Mouse (Mus musculus): ENCODE results near the gene Lrrc10b.

Gene Lrrc10b

GRCm38 (mm10) chr19:10444685-10445369, 12.4 kb downstream of the Lrrc10b start:
- DNase-seq (ENCODE audit: low spot score): no peak

- DNase-seq (ENCODE audit: low spot score): no peak
Measured at GRCm38 (mm10) chr19:10437521-10437920, 19.8 kb downstream of the Lrrc10b start.

- no peak for DNase-seq (ENCODE audit: low spot score)
Measured at GRCm38 (mm10) chr19:10436726-10437125, 20.5 kb downstream of the Lrrc10b start.

- peak; percentile 54 for DNase-seq (ENCODE audit: low spot score)
Measured at GRCm38 (mm10) chr19:10435908-10436307, 21.4 kb downstream of the Lrrc10b start.

GRCm38 (mm10) chr19:10434927-10435326, 22.3 kb downstream of the Lrrc10b start:
- no peak for DNase-seq (ENCODE audit: low spot score)

- no peak for DNase-seq (ENCODE audit: low spot score)
Measured at GRCm38 (mm10) chr19:10433879-10434540, 23.3 kb downstream of the Lrrc10b start.

GRCm38 (mm10) chr19:10433225-10433624, 24.0 kb downstream of the Lrrc10b start:
- no peak for DNase-seq (ENCODE audit: low spot score)

GRCm38 (mm10) chr19:10431841-10432240, 25.4 kb downstream of the Lrrc10b start:
- DNase-seq (ENCODE audit: low spot score): no peak

- no peak for DNase-seq (ENCODE audit: low spot score)
Measured at GRCm38 (mm10) chr19:10431410-10431809, 25.9 kb downstream of the Lrrc10b start.

- no peak for DNase-seq (ENCODE audit: low spot score)
Measured at GRCm38 (mm10) chr19:10429371-10429770, 27.9 kb downstream of the Lrrc10b start.

- no peak for DNase-seq (ENCODE audit: low spot score)
Measured at GRCm38 (mm10) chr19:10427431-10427830, 29.8 kb downstream of the Lrrc10b start.

- DNase-seq (ENCODE audit: low spot score): no peak
Measured at GRCm38 (mm10) chr19:10426793-10427192, 30.5 kb downstream of the Lrrc10b start.

- no peak for DNase-seq (ENCODE audit: low spot score)
Measured at GRCm38 (mm10) chr19:10426312-10426711, 31.0 kb downstream of the Lrrc10b start.

- DNase-seq (ENCODE audit: low spot score): no peak
Measured at GRCm38 (mm10) chr19:10425484-10426270, 31.6 kb downstream of the Lrrc10b start.

GRCm38 (mm10) chr19:10424751-10425150, 32.5 kb downstream of the Lrrc10b start:
- DNase-seq (ENCODE audit: low spot score): no peak

- no peak for DNase-seq (ENCODE audit: low spot score)
Measured at GRCm38 (mm10) chr19:10421986-10422976, 35.0 kb downstream of the Lrrc10b start.

- DNase-seq (ENCODE audit: low spot score): no peak
Measured at GRCm38 (mm10) chr19:10417436-10417835, 39.8 kb downstream of the Lrrc10b start.

- no peak for DNase-seq (ENCODE audit: low spot score)
Measured at GRCm38 (mm10) chr19:10416889-10417288, 40.4 kb downstream of the Lrrc10b start.

- no peak for DNase-seq (ENCODE audit: low spot score)
Measured at GRCm38 (mm10) chr19:10415508-10415907, 41.8 kb downstream of the Lrrc10b start.

GRCm38 (mm10) chr19:10413701-10414242, 43.5 kb downstream of the Lrrc10b start:
- DNase-seq (ENCODE audit: low spot score): no peak
